Mouse (Mus musculus): ENCODE results near the gene Eea1. TPM values are rescaled to one million over a fixed set of nuclear protein-coding genes. Genes with fewer than 3 reads are reported as not detected.

Eea1 gene
- polyA plus RNA-seq, 1 experiment = 17.4 TPM

DNA sequence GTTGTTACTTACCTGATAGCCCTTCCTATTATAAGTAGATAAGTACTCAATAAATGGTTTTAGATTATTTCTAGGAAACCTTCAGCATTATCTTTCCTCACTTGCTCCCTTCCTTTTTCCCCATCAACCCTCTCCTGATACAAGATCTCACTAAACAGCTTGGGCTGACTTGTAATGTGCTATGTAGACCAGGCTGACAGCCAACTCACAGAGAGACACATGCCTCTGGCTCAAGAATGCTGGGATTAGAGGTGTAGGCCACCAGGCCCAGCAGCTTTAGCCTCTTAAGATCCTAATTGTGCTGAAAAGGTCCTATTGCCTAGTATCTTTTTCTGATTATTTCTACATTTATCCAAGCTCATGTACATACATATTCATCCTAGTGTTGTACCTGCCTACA, 95.5 kb downstream of the Eea1 start:
- TF ChIP-seq CTCF (IDR thresholded peaks at IDR 0.05; ENCODE audit: borderline replicate concordance, insufficient read depth, low read depth, low read length) (no peak), POLR2A (IDR thresholded peaks at IDR 0.05; ENCODE audit: borderline replicate concordance, insufficient read depth, low read length) (no peak)
- Histone ChIP-seq H3K4me1 (ENCODE audit: control insufficient read depth, insufficient read depth, low read length) (no peaks in the 10 kb centered on the region), H3K27ac (ENCODE audit: insufficient read depth, low read length) (no peak overlapping the region), H3K4me3 (replicated peaks; ENCODE audit: insufficient read depth, low read depth, low read length) (no peak overlapping the region), H3K27me3 (ENCODE audit: control insufficient read depth, insufficient read depth, low read length) (no peaks in the 10 kb centered on the region)
- DNase-seq = peak in 1 of 2 experiments; percentile 32

DNA sequence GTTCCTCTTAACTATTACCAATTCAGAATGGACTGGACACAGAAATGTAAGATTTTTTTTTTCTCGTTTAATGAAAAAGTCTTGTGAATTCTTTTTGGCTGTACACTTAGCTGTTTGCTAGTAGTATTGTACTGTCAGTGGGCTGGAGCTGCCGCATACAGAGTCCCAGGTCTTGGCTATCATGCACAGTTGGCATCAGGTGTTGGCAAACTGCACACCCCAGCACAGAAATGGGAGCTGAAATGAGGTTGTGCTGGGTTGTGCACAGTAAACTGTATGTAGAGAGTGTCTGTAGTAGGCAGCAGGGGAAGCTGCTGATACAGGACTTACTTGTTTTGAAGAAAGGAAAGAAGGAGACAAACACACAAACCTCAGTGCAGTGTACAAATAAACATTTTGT, 103.8 kb downstream of the Eea1 start:
- H3K4me3 ChIP-seq (replicated peaks; ENCODE audit: insufficient read depth, low read depth, low read length) = no peak overlapping the region
- no peak for TF ChIP-seq CTCF (IDR thresholded peaks at IDR 0.05; ENCODE audit: borderline replicate concordance, insufficient read depth, low read depth, low read length)
- TF ChIP-seq POLR2A (IDR thresholded peaks at IDR 0.05; ENCODE audit: borderline replicate concordance, insufficient read depth, low read length) = no peak
- H3K4me1 ChIP-seq (ENCODE audit: control insufficient read depth, insufficient read depth, low read length) = no peaks in the 10 kb centered on the region
- no peak overlapping the region for H3K27ac ChIP-seq (ENCODE audit: insufficient read depth, low read length)
- no peaks in the 10 kb centered on the region for H3K27me3 ChIP-seq (ENCODE audit: control insufficient read depth, insufficient read depth, low read length)
- 35% methylated on average over 2 of the region's 2 CpGs for WGBS
- DNase-seq = peak in 1 of 2 experiments; percentile 41

DNA sequence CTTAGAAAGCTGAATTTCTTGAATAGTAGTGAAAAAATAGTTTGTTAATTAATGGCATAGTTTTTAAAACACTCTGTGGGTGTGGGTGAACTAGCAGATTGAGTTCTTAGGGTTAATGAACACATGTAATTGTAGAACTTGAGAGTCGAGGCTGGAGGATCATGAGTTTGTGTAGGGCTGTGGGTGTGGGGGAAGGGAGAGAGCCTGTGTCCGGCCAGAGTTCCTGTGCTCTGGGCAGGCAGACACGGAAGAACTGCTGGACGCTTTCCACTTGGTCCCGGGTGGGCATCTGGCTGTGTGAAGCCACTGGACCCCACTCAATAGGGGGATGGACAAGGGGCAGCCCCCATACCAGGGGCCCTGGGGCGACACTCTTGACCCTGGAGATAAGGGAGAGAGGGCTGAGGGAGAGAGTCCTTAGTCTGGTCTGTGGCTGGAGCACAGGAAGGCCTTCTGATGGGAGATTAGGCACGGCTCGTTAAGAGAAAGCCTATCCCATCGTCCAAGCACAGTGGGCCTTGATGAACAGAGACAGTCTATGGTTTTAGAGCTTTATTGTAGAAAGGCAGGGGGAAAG, 107.6 kb downstream of the Eea1 start:
- 44% methylated on average over 9 of the region's 9 CpGs for WGBS
- Histone ChIP-seq H3K4me1 (ENCODE audit: control insufficient read depth, insufficient read depth, low read length) (no peaks in the 10 kb centered on the region), H3K4me3 (replicated peaks; ENCODE audit: insufficient read depth, low read depth, low read length) (no peak overlapping the region), H3K27me3 (ENCODE audit: control insufficient read depth, insufficient read depth, low read length) (no peaks in the 10 kb centered on the region), H3K27ac (ENCODE audit: insufficient read depth, low read length) (no peak overlapping the region)
- TF ChIP-seq POLR2A (IDR thresholded peaks at IDR 0.05; ENCODE audit: borderline replicate concordance, insufficient read depth, low read length) (no peak), CTCF (IDR thresholded peaks at IDR 0.05; ENCODE audit: borderline replicate concordance, insufficient read depth, low read depth, low read length) (no peak)
- DNase-seq = no peak

DNA sequence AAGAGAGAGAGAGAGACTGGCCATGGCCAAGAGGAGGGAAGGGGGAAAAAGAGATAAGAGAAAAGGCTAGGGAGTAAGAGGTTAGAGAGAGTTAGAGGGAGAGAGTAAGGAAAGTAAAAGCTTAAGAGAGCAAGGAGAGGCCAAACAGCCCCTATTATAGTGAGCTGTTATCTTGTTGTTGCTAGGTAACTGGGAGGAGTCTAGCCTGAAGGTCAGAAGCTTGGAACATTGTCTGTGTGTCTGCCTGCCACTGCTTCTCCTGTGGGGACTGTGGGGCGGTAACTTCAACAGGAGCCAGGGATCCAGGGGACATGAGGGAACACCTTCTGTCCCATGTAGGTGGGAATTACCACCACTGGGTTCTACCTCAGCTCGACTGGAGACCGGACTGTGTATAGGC, 108.1 kb downstream of the Eea1 start:
- no peak overlapping the region for H3K4me3 ChIP-seq (replicated peaks; ENCODE audit: insufficient read depth, low read depth, low read length)

DNA sequence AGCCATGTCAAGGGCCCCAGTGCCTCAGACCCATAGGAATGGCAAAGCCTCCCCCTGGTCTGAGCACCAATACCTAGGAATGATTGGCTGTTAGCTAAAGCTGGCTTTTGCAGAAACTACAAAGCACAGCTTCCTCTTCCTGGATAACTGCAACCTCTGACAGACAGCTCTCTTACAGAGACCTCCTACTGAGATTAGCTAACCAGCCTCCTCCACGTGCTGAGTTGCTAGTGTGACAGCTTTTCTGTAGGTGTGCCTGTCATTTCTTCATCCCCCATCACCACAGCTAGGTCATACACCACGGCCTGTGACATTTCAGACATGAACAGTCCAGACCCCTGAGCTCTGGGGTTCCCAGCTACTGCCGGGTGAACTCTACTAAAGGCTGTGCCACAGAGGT, 126.9 kb downstream of the Eea1 start:
- DNase-seq = no peak
- WGBS = 44% methylated on average over 3 of the region's 3 CpGs

More for the DNA sequence above, 108.1 kb downstream of the Eea1 start:
- WGBS = 87% methylated on average over 3 of the region's 3 CpGs
- Histone ChIP-seq H3K27me3 (ENCODE audit: control insufficient read depth, insufficient read depth, low read length) (no peaks in the 10 kb centered on the region), H3K27ac (ENCODE audit: insufficient read depth, low read length) (no peak overlapping the region), H3K4me1 (ENCODE audit: control insufficient read depth, insufficient read depth, low read length) (no peaks in the 10 kb centered on the region)
- TF ChIP-seq POLR2A (IDR thresholded peaks at IDR 0.05; ENCODE audit: borderline replicate concordance, insufficient read depth, low read length) (no peak), CTCF (IDR thresholded peaks at IDR 0.05; ENCODE audit: borderline replicate concordance, insufficient read depth, low read depth, low read length) (no peak)
- no peak for DNase-seq

DNA sequence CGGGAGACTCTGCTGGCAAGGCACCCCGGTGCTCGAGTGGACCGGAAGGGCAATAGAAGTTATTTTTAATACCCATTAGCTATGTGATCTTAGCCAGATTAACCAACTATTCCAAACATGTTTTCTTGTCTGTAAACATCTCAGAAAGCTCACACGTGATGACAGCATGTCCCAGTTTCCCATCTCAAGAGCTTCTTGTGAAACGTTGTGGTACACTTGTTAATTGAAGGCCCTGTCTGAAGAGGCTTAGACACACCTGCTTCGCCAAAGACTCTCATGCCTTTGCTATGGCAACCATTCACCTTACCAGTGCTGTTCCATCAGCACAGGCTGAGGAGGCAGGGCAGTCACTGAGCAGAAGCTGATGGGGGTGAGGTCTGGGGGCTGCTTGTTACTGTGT, 133.9 kb downstream of the Eea1 start:
- Histone ChIP-seq H3K27ac (ENCODE audit: insufficient read depth, low read length) (no peak overlapping the region), H3K4me3 (replicated peaks; ENCODE audit: insufficient read depth, low read depth, low read length) (no peak overlapping the region), H3K27me3 (ENCODE audit: control insufficient read depth, insufficient read depth, low read length) (no peaks in the 10 kb centered on the region), H3K4me1 (ENCODE audit: control insufficient read depth, insufficient read depth, low read length) (no peaks in the 10 kb centered on the region)
- TF ChIP-seq POLR2A (IDR thresholded peaks at IDR 0.05; ENCODE audit: borderline replicate concordance, insufficient read depth, low read length) (no peak), CTCF (IDR thresholded peaks at IDR 0.05; ENCODE audit: borderline replicate concordance, insufficient read depth, low read depth, low read length) (no peak)
- 82% methylated on average over 7 of the region's 7 CpGs for WGBS
- DNase-seq = no peak

More for the DNA sequence above, 126.9 kb downstream of the Eea1 start:
- H3K27me3 ChIP-seq (ENCODE audit: control insufficient read depth, insufficient read depth, low read length) = no peaks in the 10 kb centered on the region
- TF ChIP-seq CTCF (IDR thresholded peaks at IDR 0.05; ENCODE audit: borderline replicate concordance, insufficient read depth, low read depth, low read length) (no peak), POLR2A (IDR thresholded peaks at IDR 0.05; ENCODE audit: borderline replicate concordance, insufficient read depth, low read length) (no peak)
- no peak overlapping the region for H3K4me3 ChIP-seq (replicated peaks; ENCODE audit: insufficient read depth, low read depth, low read length)
- H3K27ac ChIP-seq (ENCODE audit: insufficient read depth, low read length) = no peak overlapping the region
- no peaks in the 10 kb centered on the region for H3K4me1 ChIP-seq (ENCODE audit: control insufficient read depth, insufficient read depth, low read length)

DNA sequence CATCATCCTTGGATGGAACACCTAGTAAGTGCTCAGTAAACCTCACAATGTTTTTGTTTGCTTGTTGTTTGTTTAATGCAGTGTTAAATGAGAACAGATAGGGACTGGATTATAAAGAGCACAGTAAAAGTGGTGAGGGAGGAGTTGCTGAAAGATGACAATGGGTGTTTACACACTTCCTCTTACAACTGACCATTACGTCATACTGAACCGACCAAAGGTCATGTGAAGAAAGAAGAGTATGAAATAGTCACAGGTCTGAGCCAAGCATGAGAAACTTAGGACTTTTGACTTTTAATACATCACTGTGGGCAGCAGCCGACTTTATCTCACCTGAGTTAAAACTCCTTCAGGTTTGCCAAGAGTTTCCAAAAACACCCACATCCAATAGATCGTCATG, 135.0 kb downstream of the Eea1 start:
- Histone ChIP-seq H3K27me3 (ENCODE audit: control insufficient read depth, insufficient read depth, low read length) (no peaks in the 10 kb centered on the region), H3K27ac (ENCODE audit: insufficient read depth, low read length) (no peak overlapping the region), H3K4me3 (replicated peaks; ENCODE audit: insufficient read depth, low read depth, low read length) (no peak overlapping the region), H3K4me1 (ENCODE audit: control insufficient read depth, insufficient read depth, low read length) (no peaks in the 10 kb centered on the region)
- DNase-seq = no peak
- TF ChIP-seq POLR2A (IDR thresholded peaks at IDR 0.05; ENCODE audit: borderline replicate concordance, insufficient read depth, low read length) (no peak), CTCF (IDR thresholded peaks at IDR 0.05; ENCODE audit: borderline replicate concordance, insufficient read depth, low read depth, low read length) (no peak)
- 65% methylated on average over 4 of the region's 4 CpGs for WGBS

DNA sequence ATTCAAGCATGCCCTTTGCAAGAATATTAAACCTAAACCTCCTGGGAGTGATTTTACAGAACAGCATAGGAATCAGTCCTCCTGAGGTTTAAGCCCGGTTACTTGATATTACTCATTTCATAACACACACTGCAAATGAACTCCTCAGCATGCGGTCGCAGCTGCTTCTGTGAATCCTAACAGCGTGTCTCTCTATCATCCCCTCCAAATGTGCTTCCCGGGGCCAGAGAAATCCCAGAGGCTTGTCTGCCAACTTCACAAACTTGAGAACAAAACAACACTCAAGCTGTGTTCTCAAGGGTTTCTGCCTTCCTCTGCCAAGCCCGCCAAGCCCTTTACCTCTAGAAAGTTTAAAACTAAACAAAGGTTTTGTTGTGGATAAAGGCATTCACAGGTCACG, 135.4 kb downstream of the Eea1 start:
- TF ChIP-seq CTCF (IDR thresholded peaks at IDR 0.05; ENCODE audit: borderline replicate concordance, insufficient read depth, low read depth, low read length) (no peak), POLR2A (IDR thresholded peaks at IDR 0.05; ENCODE audit: borderline replicate concordance, insufficient read depth, low read length) (no peak)
- no peaks in the 10 kb centered on the region for H3K4me1 ChIP-seq (ENCODE audit: control insufficient read depth, insufficient read depth, low read length)
- no peak overlapping the region for H3K4me3 ChIP-seq (replicated peaks; ENCODE audit: insufficient read depth, low read depth, low read length)
- 8% methylated on average over 7 of the region's 7 CpGs for WGBS
- no peak for DNase-seq
- H3K27me3 ChIP-seq (ENCODE audit: control insufficient read depth, insufficient read depth, low read length) = no peaks in the 10 kb centered on the region
- H3K27ac ChIP-seq (ENCODE audit: insufficient read depth, low read length) = no peak overlapping the region
